Mouse (Mus musculus): Measurements from ENCODE around the gene Cfd.

The Cfd gene

DNA sequence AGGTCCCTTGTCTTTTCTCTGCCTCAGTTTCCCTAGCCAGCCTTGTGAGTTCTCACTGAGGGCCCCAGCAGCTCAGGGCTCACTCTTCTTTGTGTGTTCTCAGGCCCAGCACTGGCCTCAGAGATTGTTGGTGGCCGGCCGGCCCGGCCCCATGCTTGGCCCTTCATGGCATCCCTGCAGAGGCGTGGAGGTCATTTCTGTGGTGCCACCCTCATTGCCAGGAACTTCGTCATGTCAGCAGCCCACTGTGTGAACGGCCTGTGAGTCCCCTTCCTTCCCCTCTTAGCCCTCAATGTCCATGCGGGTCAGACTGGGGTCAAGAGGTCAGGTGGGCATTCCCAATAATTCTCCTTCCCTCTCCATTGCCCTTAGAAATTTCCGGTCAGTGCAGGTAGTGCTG is 4.0 kb upstream of the Cfd start:
- DNase-seq (ENCODE audit: low spot score), result no peak

DNA sequence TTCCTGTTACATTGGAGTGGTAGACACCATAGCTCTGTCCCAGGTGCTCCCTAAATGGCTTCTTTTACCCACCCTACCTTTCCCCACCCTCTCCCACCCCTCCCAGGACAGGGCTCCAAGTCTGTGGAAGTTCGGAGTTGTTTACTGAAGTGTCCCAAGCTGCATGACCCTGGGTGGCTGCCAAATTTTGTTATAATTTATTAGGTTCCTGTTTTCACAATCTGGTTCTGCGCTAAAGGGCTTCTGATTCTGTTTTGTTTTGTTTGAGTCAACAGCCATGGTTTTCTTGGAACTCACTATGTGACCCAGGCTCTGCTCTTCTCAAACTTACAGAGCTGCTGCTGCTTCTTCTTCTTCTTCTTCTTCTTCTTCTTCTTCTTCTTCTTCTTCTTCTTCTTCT is 1.3 kb upstream of the Cfd start:
- no peak for DNase-seq (ENCODE audit: low spot score)

DNA sequence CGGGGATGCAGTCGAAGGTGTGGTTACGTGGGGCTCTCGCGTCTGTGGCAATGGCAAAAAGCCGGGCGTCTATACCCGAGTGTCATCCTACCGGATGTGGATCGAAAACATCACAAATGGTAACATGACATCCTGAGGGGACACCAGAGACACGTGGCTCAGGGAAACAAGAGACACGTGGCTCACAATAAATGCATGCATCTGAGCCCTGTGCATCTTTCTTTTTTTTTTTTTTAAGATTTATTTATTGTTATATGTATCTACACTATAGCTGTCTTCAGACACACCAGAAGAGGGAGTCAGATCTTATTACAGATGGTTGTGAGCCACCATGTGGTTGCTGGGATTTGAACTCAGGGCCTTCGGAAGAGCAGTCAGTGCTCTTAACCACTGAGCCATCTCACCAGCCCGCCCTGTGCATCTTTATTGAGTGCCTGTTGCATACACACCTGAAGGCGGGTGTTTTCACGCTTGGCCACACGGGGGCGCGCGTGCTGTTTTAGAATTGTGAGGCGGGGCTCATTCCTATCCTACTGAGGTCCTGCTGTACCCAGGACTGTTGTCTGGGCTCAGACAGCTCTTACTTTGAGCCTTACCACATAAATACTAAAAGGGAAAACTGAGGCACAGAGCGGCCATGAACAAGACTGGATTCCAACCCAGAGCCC is 1.9 kb downstream of the Cfd start:
- peak; percentile 88 for DNase-seq (ENCODE audit: low spot score)

- DNase-seq (ENCODE audit: low spot score), result no peak
Observed at GRCm38 (mm10) chr10:79896306-79896705, 5.7 kb downstream of the Cfd start.

GRCm38 (mm10) chr10:79896814-79897213 is 6.2 kb downstream of the Cfd start:
- DNase-seq (ENCODE audit: low spot score), result no peak

- peak; percentile 45 for DNase-seq (ENCODE audit: low spot score)
Observed at GRCm38 (mm10) chr10:79897316-79898245, 6.9 kb downstream of the Cfd start.

- no peak for DNase-seq (ENCODE audit: low spot score)
Observed at GRCm38 (mm10) chr10:79900951-79901410, 10.3 kb downstream of the Cfd start.

DNA sequence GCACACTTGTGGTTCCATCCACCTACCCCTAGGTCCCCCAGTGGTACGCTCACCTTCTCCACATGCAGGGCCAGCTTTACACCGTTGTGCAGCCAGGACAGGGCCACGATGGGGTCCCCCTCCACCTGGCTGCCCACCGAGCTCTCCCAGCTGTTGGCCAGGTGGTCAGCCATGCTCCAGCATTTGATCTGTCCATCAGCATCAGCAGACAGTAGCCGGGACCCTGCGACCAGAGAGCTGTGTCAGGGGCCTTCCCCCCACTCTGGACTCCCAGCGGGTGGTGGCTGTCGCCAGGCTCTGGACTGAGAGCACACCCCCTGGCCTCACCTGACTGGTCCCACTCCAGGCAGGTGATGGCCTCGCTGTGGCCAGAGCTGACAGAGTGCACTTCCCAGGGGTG is 16.1 kb downstream of the Cfd start:
- no peak for DNase-seq (ENCODE audit: low spot score)

- DNase-seq (ENCODE audit: low spot score), result no peak
Observed at GRCm38 (mm10) chr10:79907415-79907814, 16.8 kb downstream of the Cfd start.

DNA sequence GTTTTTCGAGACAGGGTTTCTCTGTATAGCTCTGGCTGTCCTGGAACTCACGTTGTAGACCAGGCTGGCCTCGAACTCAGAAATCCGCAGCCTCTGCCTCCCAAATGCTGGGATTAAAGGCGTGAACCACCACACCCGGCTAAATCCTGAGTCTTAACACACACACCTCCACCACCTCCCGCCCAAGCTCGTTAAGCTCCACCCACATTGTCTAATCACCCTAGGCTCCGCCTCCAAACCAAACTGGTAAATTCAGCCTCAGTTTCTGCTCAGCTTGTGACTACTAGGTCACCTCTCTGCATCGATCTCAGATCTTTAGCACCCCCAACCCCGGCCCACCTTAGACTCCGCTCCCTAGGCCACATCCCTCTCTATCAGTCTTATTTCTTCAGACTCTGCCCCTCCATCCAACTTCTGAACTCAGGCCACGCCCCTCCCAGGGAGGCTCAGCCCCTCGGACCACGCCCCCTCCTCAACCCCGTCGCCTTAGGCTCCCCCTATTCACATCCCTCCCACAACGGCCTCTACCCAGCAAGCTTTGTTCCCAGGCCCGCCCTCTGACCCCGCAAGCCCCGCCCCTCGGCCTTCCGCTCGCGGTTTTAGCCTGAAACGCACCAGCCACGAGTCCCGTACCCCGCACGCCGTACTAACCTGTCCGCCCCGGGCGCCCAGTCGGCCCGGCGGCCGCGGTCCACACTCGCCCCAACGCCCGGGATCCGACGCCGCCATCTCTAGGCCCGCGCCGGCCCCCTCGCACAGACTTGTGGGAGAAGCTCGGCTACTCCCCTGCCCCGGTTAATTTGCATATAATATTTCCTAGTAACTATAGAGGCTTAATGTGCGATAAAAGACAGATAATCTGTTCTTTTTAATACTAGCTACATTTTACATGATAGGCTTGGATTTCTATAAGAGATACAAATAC is 17.8 kb downstream of the Cfd start, which contains the start of gene Med16:
TSS of gene Med16 (minus strand) at position 757 of the 925 bp plus-strand sequence.
- peak; percentile 98 for DNase-seq (ENCODE audit: low spot score)

DNA sequence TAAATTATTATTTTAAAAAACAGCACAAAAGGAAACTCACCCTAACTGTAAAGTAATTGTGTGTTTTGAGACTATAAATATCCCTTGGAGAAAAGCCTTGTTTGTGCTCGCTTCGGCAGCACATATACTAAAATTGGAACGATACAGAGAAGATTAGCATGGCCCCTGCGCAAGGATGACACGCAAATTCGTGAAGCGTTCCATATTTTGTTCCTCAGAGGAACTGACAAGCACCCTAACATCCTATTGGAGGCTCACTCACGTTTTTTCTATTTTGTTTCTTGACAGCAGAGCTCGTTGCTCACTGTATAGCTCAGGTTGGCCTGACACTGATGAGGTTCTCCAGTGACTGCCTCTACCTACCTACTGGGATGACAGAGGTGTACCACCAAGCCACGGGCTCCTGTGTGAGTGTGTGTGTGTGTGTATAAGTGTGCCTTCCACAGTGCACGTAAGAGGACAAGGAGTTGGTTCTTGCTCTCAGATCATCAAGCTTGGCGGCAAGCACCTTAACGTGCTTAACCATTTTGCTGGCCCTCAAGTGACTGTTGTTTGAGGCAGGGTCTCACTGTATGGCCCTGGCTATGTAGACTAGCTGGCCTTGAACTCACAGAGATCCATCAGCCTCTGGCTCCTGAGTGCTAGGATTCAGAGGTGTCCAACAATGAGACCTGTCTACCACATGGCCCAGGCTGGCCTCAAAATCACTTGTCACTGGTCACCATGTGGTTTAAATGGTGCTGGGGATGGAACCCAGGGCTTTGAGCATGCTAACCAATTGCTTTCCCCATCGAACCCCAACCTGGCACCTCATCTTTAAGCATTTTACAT is 18.7 kb downstream of the Cfd start:
- DNase-seq (ENCODE audit: low spot score), result no peak

- no peak for DNase-seq (ENCODE audit: low spot score)
Observed at GRCm38 (mm10) chr10:79910556-79910955, 19.9 kb downstream of the Cfd start, which contains the start of gene Gm26602. Gm26602 (plus strand) TSS chr10:79910856.

- no peak for DNase-seq (ENCODE audit: low spot score)
Observed at GRCm38 (mm10) chr10:79912412-79912811, 21.8 kb downstream of the Cfd start.

DNA sequence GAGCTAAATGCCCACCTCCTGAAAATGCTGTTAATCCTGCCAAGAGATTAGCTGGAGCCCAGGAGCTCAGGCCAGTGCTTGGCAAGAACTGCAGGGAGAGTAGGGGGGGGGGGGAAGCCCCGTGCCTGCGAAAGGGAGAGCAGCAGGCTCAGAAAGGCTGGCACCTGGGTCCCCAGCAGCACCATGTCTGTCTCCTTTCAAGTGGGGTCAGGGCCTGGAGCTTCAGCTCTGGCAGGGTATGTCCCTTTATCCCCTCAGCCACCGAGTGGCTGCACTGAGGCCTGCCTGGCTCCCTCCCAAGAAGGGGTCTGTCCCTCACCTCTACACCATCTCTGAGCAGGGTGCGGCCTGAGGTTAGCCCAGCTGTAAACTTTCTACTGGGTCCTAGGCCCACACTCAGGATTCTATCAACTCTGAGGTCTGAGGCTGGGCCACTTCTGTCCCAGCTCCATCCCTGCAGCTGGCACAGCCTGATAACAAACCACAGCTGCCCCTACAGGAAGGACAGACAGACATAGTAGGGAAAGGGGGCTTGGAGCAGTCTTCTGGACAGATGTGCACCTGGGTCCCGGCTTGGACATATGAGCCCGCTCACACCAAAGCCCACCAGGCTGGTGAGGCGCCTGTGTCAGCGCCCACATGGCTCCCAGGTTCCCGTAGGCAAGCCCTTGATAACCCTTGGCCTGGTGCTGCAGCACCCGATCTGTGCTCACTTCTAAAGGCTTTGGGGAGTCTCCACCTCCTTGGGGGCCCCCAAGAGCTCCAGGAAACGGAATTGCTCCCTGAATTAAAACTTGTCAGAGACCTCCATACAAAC is 23.7 kb downstream of the Cfd start:
- no peak for DNase-seq (ENCODE audit: low spot score)

GRCm38 (mm10) chr10:79914948-79915596 is 24.4 kb downstream of the Cfd start:
- DNase-seq (ENCODE audit: low spot score), result no peak

GRCm38 (mm10) chr10:79916081-79916480 is 25.4 kb downstream of the Cfd start:
- no peak for DNase-seq (ENCODE audit: low spot score)

DNA sequence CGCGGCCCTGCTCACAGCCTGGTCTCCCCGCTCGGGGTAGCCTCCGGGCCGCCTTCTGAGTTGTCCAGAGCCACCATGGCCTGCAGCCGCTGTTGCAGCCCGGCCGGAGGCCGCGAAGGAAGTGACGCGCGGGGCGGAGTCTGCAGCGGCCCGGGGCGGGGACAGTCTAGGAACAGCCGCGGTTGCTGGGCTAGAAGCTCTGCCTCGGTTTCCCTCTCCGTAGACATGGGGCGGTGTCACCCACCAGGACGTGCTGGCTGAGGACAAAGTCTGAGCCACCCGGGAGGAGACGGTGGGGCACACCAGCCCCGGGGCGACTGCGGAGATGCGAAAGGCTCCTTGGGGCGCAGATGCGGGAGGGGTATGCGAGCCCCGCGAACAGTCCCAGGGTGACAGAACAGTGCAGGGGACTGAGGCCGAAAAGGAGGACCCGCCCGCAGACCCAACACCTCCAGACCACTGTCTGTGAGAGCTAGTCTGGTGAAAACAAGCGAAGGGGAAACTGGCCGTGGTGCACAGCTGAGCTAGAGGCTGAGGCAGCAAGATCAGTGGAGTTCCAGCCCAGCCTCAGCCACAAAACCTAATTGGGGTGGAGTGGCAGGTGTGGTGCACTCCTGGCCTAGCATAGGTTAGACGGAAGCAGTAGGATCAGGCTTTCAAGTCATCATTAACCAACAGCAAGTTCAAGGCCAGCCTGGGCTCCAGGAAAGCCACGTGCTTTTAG is 26.3 kb downstream of the Cfd start, which contains the start of gene Kiss1r:
TSS of gene Kiss1r (plus strand) at position 164 of the 724 bp plus-strand sequence.
- DNase-seq (ENCODE audit: low spot score), result peak; percentile 89

- no peak for DNase-seq (ENCODE audit: low spot score)
Observed at GRCm38 (mm10) chr10:79917532-79918100, 27.0 kb downstream of the Cfd start.

All from embryo, embryonic 10.5 days (tissue).